Mouse (Mus musculus) heart, embryonic 16.5 days (tissue): ENCODE data around the gene Tap2. TPM values are rescaled to one million over a fixed set of nuclear protein-coding genes. Genes with fewer than 3 reads are reported as not detected.

Experiments
- ATAC-seq: fragments of 200-750 bp; cut with Nextera tagmentation; replicated peaks from 2 replicates; pipeline ENCODE4 v1.8.0; 2017; ENCODE audit warnings: moderate number of reproducible peaks; ENCODE audit not compliant: insufficient read depth, low FRiP score; ENCODE audit errors: extremely low read depth
- H3K27ac ChIP-seq: fragments of 300-500 bp; sonication (generic); 2 replicates; pipeline ENCODE4 v1.5.1; 2014; ENCODE audit warnings: mild to moderate bottlenecking, low read length, control low read depth, moderate library complexity
- H3K27me3 ChIP-seq: fragments of 300-500 bp; sonication (generic); 2 replicates; pipeline ENCODE4 v1.6.1; 2014; ENCODE audit warnings: low read length, mixed read lengths; ENCODE audit not compliant: control insufficient read depth, insufficient read depth
- H3K36me3 ChIP-seq: fragments of 300-500 bp; sonication (generic); 2 replicates; pipeline ENCODE4 v1.6.1; 2014; ENCODE audit not compliant: control insufficient read depth, insufficient read depth
- H3K4me1 ChIP-seq: fragments of 300-500 bp; sonication (generic); 2 replicates; pipeline ENCODE4 v1.6.1; 2014; ENCODE audit warnings: low read length, mixed read lengths; ENCODE audit not compliant: control insufficient read depth, insufficient read depth
- H3K4me2 ChIP-seq: fragments of 300-500 bp; sonication (generic); 2 replicates; pipeline ENCODE4 v1.6.1; 2014; ENCODE audit warnings: low read depth, mild to moderate bottlenecking, control low read depth, low read length
- H3K4me3 ChIP-seq: fragments of 300-500 bp; sonication (generic); 2 replicates; pipeline ENCODE4 v1.5.1; 2014; ENCODE audit warnings: mild to moderate bottlenecking, control low read depth, low read length
- H3K9ac ChIP-seq: fragments of 300-500 bp; sonication (generic); 2 replicates; pipeline ENCODE4 v1.6.1; 2014; ENCODE audit warnings: low read length, control low read depth
- H3K9me3 ChIP-seq: fragments of 300-500 bp; sonication (generic); replicated peaks from 2 replicates; pipeline ENCODE4 v1.6.1; 2016; ENCODE audit warnings: low read length; ENCODE audit not compliant: control insufficient read depth
- WGBS: fragments of 180-500 bp; shearing (Covaris S2); extraction: QIAGEN DNeasy Blood & Tissue Kit; methylation state at CpG from one replicate; pipeline ENCODE4 v1.1.7; 2014; 5-methylcytosine and 5-hydroxymethylcytosine counted together
- polyA plus RNA-seq: library from polyadenylated mRNA; unstranded; fragments of >200 nt; fragmentation: Nextera tagmentation; extraction: Ambion mirVana; gene quantifications from 2 replicates; pipeline ENCODE4 v1.2.1, GENCODE M21; 2015

The Tap2 gene
- polyA plus RNA-seq, 1 experiment from 2014 or later, result 21.4 TPM

DNA sequence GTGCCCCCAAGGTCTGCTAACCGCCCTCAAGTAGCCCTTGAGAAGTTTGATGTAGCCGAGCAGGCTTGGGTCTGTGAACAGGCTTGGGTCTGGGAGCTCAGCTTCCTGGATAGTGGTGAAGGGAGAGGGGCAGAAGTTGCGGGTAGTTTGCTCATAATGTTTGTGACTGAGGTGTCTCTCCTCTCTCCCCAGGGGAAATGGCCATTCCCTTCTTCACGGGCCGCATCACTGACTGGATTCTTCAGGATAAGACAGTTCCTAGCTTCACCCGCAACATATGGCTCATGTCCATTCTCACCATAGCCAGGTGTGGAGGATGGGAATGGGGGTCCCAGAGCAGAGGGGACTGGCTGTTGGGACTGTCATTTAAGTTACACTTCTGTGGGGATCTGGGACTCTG, 14.3 kb upstream of the Tap2 start:
- no peak for ATAC-seq
- Histone ChIP-seq H3K27me3 (peaks cover 45% of the 10 kb centered on the region), H3K36me3 (no peaks in the 10 kb centered on the region), H3K27ac (no peak overlapping the region), H3K9ac (no peak overlapping the region), H3K4me2 (0 out of 2 replicates have a peak overlapping the region, but pooled peaks have one; percentile 19), H3K9me3 (no peaks in the 10 kb centered on the region), H3K4me1 (peaks cover 7% of the 10 kb centered on the region), H3K4me3 (no peak overlapping the region)
- WGBS, result 76% methylated on average over 6 of the region's 6 CpGs

DNA sequence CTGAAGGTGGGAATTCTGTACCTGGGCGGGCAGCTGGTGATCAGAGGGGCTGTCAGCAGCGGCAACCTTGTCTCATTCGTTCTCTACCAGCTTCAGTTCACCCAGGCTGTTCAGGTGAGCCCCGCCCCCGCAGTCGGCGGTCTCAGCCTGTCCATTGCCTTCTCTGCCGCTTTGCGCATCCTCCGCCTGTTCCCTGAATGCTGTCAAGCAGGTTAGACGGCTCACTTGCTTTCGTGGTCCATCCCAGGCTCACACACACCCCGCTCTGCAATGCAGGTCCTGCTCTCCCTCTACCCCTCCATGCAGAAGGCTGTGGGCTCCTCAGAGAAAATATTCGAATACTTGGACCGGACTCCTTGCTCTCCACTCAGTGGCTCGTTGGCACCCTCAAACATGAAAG, 10.5 kb upstream of the Tap2 start:
- no peaks in the 10 kb centered on the region for H3K9me3 ChIP-seq
- H3K36me3 ChIP-seq, result no peaks in the 10 kb centered on the region
- peaks cover 55% of the 10 kb centered on the region for H3K27me3 ChIP-seq
- H3K9ac ChIP-seq, result no peak overlapping the region
- H3K4me1 ChIP-seq, result peaks cover 10% of the 10 kb centered on the region
- H3K4me3 ChIP-seq, result no peak overlapping the region
- no peak for ATAC-seq
- no peak overlapping the region for H3K27ac ChIP-seq
- no peak overlapping the region for H3K4me2 ChIP-seq
- WGBS, result 28% methylated on average over 16 of the region's 16 CpGs

DNA sequence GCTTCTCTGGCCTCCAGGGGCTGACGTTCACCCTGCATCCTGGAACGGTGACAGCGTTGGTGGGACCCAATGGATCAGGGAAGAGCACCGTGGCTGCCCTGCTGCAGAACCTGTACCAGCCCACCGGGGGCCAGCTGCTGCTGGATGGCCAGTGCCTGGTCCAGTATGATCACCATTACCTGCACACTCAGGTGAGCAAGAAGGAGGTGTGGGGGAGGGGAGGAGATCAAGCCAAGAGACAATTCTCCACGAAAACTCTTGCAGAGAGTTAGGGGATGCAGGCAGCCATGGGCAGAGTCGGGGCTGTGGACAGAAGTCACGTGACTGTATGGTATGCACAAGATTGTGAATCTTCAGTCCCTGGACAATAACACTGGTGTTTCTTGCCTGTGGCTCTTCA, 9.9 kb upstream of the Tap2 start:
- WGBS, result 49% methylated on average over 8 of the region's 8 CpGs
- Histone ChIP-seq H3K9me3 (no peaks in the 10 kb centered on the region), H3K27me3 (peaks cover 57% of the 10 kb centered on the region), H3K36me3 (no peaks in the 10 kb centered on the region), H3K4me1 (peaks cover 10% of the 10 kb centered on the region; the same call in 1 of the 2 replicates), H3K9ac (no peak overlapping the region), H3K27ac (no peak overlapping the region), H3K4me2 (no peak overlapping the region), H3K4me3 (no peak overlapping the region)
- ATAC-seq, result no peak

DNA sequence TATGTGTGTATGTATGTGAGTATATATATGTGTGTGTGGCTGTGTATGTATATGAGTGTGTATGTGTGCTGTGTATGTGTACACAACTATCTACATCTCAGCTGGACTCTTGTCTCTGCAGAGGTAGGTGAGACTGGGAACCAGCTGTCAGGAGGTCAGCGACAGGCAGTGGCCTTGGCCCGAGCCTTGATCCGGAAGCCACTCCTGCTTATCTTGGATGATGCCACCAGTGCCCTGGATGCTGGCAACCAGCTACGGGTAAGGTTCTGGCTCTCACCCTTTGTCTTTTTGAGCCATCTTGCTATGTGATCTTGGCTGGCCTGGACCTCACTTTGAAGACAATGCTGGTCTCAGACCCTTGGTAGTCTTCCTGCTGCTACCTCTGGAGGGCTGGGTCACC, 8.6 kb upstream of the Tap2 start:
- Histone ChIP-seq H3K4me1 (peaks cover 10% of the 10 kb centered on the region; the same call in 1 of the 2 replicates), H3K27me3 (peaks cover 60% of the 10 kb centered on the region), H3K4me3 (no peak overlapping the region), H3K36me3 (no peaks in the 10 kb centered on the region), H3K9me3 (no peaks in the 10 kb centered on the region), H3K4me2 (no peak overlapping the region), H3K27ac (no peak overlapping the region), H3K9ac (no peak overlapping the region)
- no peak for ATAC-seq
- WGBS, result 91% methylated on average over 4 of the region's 4 CpGs

DNA sequence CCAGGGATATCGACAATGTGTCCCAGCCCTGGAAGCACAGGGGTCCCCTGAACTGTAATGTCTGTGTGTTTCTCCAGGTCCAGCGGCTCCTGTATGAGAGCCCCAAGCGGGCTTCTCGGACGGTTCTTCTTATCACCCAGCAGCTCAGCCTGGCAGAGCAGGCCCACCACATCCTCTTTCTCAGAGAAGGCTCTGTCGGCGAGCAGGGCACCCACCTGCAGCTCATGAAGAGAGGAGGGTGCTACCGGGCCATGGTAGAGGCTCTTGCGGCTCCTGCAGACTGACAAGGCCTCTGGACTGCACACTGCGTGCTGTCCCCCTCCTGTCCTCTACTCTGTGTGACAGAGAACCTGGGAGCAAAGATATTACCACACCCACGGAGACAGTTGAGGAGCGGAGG, 6.8 kb upstream of the Tap2 start:
- Histone ChIP-seq H3K36me3 (no peaks in the 10 kb centered on the region), H3K4me1 (peaks cover 10% of the 10 kb centered on the region; the same call in 1 of the 2 replicates), H3K27me3 (peaks cover 55% of the 10 kb centered on the region), H3K4me2 (peak overlapping the region; percentile 89; the same call in 1 of the 2 replicates), H3K4me3 (no peak overlapping the region), H3K9me3 (no peaks in the 10 kb centered on the region), H3K27ac (peak overlapping the region; percentile 62), H3K9ac (no peak overlapping the region; the same call in 1 of the 2 replicates)
- ATAC-seq, result no peak; the same call in 1 of the 2 replicates
- 28% methylated on average over 12 of the region's 12 CpGs for WGBS

DNA sequence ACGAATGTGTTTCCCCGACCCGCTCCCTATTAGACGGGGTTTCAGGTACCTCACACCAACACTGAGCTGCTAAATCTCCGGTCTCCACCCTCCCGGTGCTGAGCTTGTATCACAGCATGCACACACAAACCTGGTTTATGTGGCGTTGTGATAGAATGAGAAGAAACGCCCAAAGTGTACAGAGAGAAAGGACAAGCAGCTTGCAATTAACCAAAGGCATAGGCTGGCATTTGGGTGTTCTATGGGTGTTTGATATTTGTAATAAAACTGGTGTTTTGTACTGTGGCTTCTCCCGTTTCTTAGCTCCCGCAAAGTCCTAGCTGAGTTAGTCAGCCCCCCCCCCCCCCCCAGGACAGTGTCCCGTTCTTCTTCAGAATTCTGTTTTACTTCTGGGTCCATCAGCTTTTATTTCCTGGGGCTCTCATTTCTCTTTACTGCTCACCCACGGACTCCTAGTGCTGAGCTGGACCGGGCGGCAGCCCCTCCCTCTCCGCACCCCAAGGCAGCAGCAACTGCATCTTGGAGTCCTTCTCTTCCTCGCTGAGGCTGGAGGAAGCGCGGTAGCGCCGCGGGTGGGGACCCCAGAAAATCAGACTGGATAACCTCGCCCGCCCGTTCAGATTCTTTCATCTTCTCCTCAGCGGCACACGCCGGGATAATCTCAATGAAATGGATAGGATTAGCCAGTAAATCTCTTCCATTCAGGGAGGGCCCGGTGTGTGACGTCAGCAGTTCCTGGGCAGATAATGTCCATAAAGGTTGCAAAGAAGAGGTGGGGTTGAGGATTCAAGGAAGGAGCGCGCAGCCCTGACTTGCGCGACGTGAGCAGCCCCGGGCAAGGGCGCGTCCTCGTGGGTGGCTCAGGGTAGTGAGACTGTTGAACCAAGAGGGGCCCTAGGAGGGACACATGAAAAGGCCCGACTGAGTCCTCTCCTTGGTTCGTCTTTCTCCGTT, 6.1 kb upstream of the Tap2 start, which contains the start of gene Psmb8:
Gene Psmb8, plus strand, starts transcription at position 781 of the 954 bp plus-strand sequence.
- 4% methylated on average over 41 of the region's 41 CpGs for whole genome bisulfite sequencing
- Histone ChIP-seq H3K27ac (peak within 1 kb of the TSS; percentile 62), H3K27me3 (peaks cover 52% of the 10 kb centered on the region), H3K36me3 (no peaks in the 10 kb centered on the region), H3K4me3 (peak within 1 kb of the TSS; percentile 69), H3K9ac (peak within 1 kb of the TSS; percentile 75), H3K9me3 (no peaks in the 10 kb centered on the region), H3K4me2 (peak within 1 kb of the TSS; percentile 89), H3K4me1 (peaks cover 10% of the 10 kb centered on the region; the same call in 1 of the 2 replicates)
- peak; percentile 85 for ATAC-seq

DNA sequence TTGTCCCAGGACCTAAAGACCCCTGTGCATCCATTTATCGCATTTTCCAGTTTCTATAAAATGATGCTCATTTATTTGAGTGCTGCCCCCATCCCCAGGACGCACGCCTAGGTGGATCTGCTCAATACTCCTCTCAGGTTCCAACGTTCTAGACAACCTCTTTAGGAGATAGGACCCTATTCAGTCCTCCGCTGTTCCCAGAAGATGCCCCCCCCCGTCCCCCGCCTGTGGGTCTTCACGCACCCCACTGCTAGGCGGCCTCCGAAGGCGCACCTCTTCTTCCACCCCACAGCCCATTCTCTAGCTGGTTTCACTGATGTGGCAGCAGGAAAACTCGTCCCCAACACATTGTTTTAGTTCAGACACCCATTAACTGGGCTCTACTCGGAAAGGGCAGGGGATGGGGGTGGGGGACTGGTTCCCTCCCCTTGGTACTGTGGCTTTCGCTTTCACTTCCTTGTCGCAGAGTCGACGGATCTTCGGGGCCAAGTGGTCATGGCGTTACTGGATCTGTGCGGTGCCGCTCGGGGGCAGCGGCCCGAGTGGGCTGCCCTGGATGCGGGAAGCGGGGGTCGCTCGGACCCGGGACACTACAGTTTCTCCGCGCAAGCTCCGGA, 5.3 kb upstream of the Tap2 start:
- Histone ChIP-seq H3K27ac (no peak overlapping the region), H3K27me3 (peaks cover 50% of the 10 kb centered on the region), H3K9ac (peak overlapping the region; percentile 75), H3K4me2 (peak overlapping the region; percentile 89), H3K36me3 (no peaks in the 10 kb centered on the region), H3K9me3 (no peaks in the 10 kb centered on the region), H3K4me1 (peaks cover 10% of the 10 kb centered on the region; the same call in 1 of the 2 replicates), H3K4me3 (peak overlapping the region; percentile 69)
- peak; percentile 39; the same call in 1 of the 2 replicates for ATAC-seq
- 3% methylated on average over 32 of the region's 32 CpGs for WGBS

DNA sequence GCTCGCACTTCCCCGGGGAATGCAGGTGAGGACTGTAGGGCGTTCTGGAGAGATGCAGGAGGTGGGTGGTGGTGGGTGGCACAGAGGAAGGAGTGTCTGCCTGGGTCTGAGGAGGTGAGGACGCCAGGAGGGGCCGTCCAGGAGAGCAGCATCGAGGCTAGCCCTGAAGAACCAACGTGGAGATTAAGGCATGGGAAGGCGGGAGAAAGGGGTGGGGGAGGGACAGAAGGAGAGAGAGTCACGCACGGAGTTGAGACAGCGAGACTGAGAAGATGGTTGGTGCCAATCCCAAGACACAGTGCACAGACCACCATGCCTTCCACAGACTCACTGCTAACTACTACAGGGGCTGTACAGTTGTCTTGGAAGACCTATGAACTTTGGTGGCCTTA, 4.8 kb upstream of the Tap2 start:
- peak overlapping the region; percentile 75 for H3K9ac ChIP-seq
- no peaks in the 10 kb centered on the region for H3K9me3 ChIP-seq
- H3K4me2 ChIP-seq, result peak overlapping the region; percentile 89
- H3K27me3 ChIP-seq, result peaks cover 48% of the 10 kb centered on the region
- H3K4me3 ChIP-seq, result peak overlapping the region; percentile 69
- no peak overlapping the region for H3K27ac ChIP-seq
- ATAC-seq, result no peak
- 9% methylated on average over 11 of the region's 11 CpGs for WGBS
- peaks cover 10% of the 10 kb centered on the region; the same call in 1 of the 2 replicates for H3K4me1 ChIP-seq
- H3K36me3 ChIP-seq, result no peaks in the 10 kb centered on the region
